Mouse (Mus musculus) gastrocnemius, adult 8-10 months (tissue): ENCODE data around the gene Trmt1. TPM values are rescaled to one million over a fixed set of nuclear protein-coding genes. Genes with fewer than 3 reads are reported as not detected.

Source experiments
- total RNA-seq, 4 experiments: library from RNA; stranded (reverse); gene quantifications; 2 replicates each; pipeline ENCODE4 v1.2.4; 2022

The Trmt1 gene
- total RNA-seq, 4 experiments from 2014 or later = 44.9 to 73.7 (median 53.5) TPM

Other genes with a start within 250 kb of the Trmt1 start
- gene Ier2, start 23.5 kb upstream of the Trmt1 start, total RNA-seq = 1 to 10 TPM; 4.3 to 5.1 (median 4.5) TPM
- 10 to 100 TPM; 17.6 to 26.4 (median 20.7) TPM for gene Nacc1, start 1.6 kb downstream of the Trmt1 start, total RNA-seq
- gene Lyl1, start 15.2 kb downstream of the Trmt1 start, total RNA-seq = 1 to 10 TPM in 1 of 4 experiments, under 1 TPM in 3; 0.51 to 1.8 (median 0.57) TPM
- gene G430095P16Rik, start 36.7 kb downstream of the Trmt1 start, total RNA-seq = under 1 TPM in 3 of 4 experiments, not detected in 1; 0.43 to 0.56 (median 0.48) TPM
- 100 to 1,000 TPM; 507 to 604 (median 532) TPM for gene Nfix, start 114.0 kb downstream of the Trmt1 start, total RNA-seq
- gene Dand5, start 136.5 kb downstream of the Trmt1 start, total RNA-seq = 10 to 100 TPM in 3 of 4 experiments, 1 to 10 TPM in 1; 7.8 to 12.9 (median 12.2) TPM
- 10 to 100 TPM; 18.6 to 23.2 (median 20.8) TPM for gene Gadd45gip1, start 145.2 kb downstream of the Trmt1 start, total RNA-seq
- 100 to 1,000 TPM; 168 to 185 (median 180) TPM for gene Rad23a, start 154.4 kb downstream of the Trmt1 start, total RNA-seq
- 100 to 1,000 TPM; 148 to 197 (median 154) TPM for gene Calr, start 160.6 kb downstream of the Trmt1 start, total RNA-seq
- 10 to 100 TPM; 19.2 to 28.8 (median 24.5) TPM for gene Farsa, start 170.7 kb downstream of the Trmt1 start, total RNA-seq
- gene Syce2, start 185.8 kb downstream of the Trmt1 start, total RNA-seq = 1 to 10 TPM in 2 of 4 experiments, under 1 TPM in 2; 0.82 to 2.5 (median 1.5) TPM
- 10 to 100 TPM; 29.4 to 43.6 (median 36.2) TPM for gene Gcdh, start 207.6 kb downstream of the Trmt1 start, total RNA-seq
- gene Klf1, start 215.6 kb downstream of the Trmt1 start, total RNA-seq = not detected
- 1 to 10 TPM; 3.7 to 8.0 (median 6.1) TPM for gene Dnase2a, start 222.3 kb downstream of the Trmt1 start, total RNA-seq